8 mouse cellular contexts compared by ENCODE assay signal in genomic region chr3:27430621-27431263, GRCm38 (mm10). TPM values are rescaled to one million over a fixed set of nuclear protein-coding genes. Genes with fewer than 3 reads are reported as not detected.
A peak's percentile ranks its signal among the peaks of the same experiment; 100 is the strongest.
DNase-seq lines count a peak whose midpoint lies in the region; ATAC-seq and TF ChIP-seq lines count a peak whose summit lies in the region.

No protein-coding gene starts in this region.

- TF ChIP-seq CTCF in heart, postnatal 0 days (IDR thresholded peaks at IDR 0.05; ENCODE audit: low read depth), result no peak

- no peak overlapping the region for H3K27ac ChIP-seq in heart, embryonic 11.5 days (ENCODE audit: low read depth, low read length)
- 0 out of 2 replicates have a peak overlapping the region, but pooled peaks have one; percentile 11 for H3K27ac ChIP-seq in heart, postnatal 0 days (ENCODE audit: low read depth)

- no peak for TF ChIP-seq EP300 in heart, postnatal 0 days (IDR thresholded peaks at IDR 0.05; ENCODE audit: low read depth)

- H3K4me2 ChIP-seq in heart, embryonic 11.5 days, result no peak overlapping the region
- no peak overlapping the region for H3K4me2 ChIP-seq in heart, postnatal 0 days (ENCODE audit: low read depth, low read length)

- WGBS in heart, embryonic 11.5 days (ENCODE audit: insufficient replicate concordance), result 81% methylated on average over 13 of the region's 13 CpGs
- 77% methylated on average over 13 of the region's 13 CpGs for WGBS in heart, postnatal 0 days

- peaks cover 2% of the 10 kb centered on the region; the same call in 1 of the 2 replicates for H3K4me1 ChIP-seq in heart, embryonic 11.5 days (ENCODE audit: control insufficient read depth, insufficient read depth, low read length)
- H3K4me1 ChIP-seq in heart, postnatal 0 days (ENCODE audit: control insufficient read depth, insufficient read depth), result peaks cover 4% of the 10 kb centered on the region; the same call in 1 of the 2 replicates

- no peaks in the 10 kb centered on the region for H3K27me3 ChIP-seq in heart, embryonic 11.5 days (ENCODE audit: control insufficient read depth, insufficient read depth, low read length)
- H3K27me3 ChIP-seq in heart, postnatal 0 days (ENCODE audit: control insufficient read depth, insufficient read depth, low read length), result no peaks in the 10 kb centered on the region

- H3K4me3 ChIP-seq in heart, embryonic 11.5 days (ENCODE audit: low read depth, low read length), result no peak overlapping the region
- no peak overlapping the region for H3K4me3 ChIP-seq in heart, postnatal 0 days (ENCODE audit: low read depth, low read length)

- H3K9me3 ChIP-seq in heart, embryonic 11.5 days (replicated peaks; ENCODE audit: control insufficient read depth, low read length), result no peaks in the 10 kb centered on the region
- no peaks in the 10 kb centered on the region for H3K9me3 ChIP-seq in heart, postnatal 0 days (replicated peaks; ENCODE audit: control insufficient read depth, low read length)

- ATAC-seq in heart, embryonic 11.5 days (replicated peaks; ENCODE audit: insufficient number of reproducible peaks, low FRiP score, low TSS enrichment), result no peak
- ATAC-seq in heart, postnatal 0 days (ENCODE audit: insufficient read depth, low read depth), result peak; percentile 54

- H3K9ac ChIP-seq in heart, embryonic 11.5 days (ENCODE audit: low read depth, low read length), result no peak overlapping the region
- H3K9ac ChIP-seq in heart, postnatal 0 days (replicated peaks; ENCODE audit: low read depth, low read length), result no peak overlapping the region

- H3K36me3 ChIP-seq in heart, embryonic 11.5 days (ENCODE audit: control insufficient read depth, insufficient read depth, low read length), result peaks cover 7% of the 10 kb centered on the region
- peaks cover 69% of the 10 kb centered on the region for H3K36me3 ChIP-seq in heart, postnatal 0 days (replicated peaks; ENCODE audit: control insufficient read depth, insufficient read depth, low read length)

- peak; percentile 95 for DNase-seq in heart, adult 11 months
- peak; percentile 42 for DNase-seq in right cerebral cortex, postnatal 14 days
- DNase-seq in right cerebral cortex, postnatal 25 days, result no peak
- DNase-seq in heart, postnatal 0 days (ENCODE audit: low spot score), result no peak
- peak; percentile 21 for DNase-seq in lung, postnatal 36 days
- no peak for DNase-seq in embryo, embryonic 10 days (ENCODE audit: low spot score)
- no peak for DNase-seq in spleen, postnatal 10 days (ENCODE audit: low spot score in 2 of 2)

RNA-seq across cellular contexts. Expression of gene Ghsr, which starts 59.6 kb away (rescaled TPM):
- not detected in 2 replicates for polyA plus RNA-seq in heart, embryonic 11.5 days (2014; fragmentation: Nextera tagmentation; extraction: Ambion mirVana)
- not detected in 2 replicates for total RNA-seq in heart, postnatal 0 days (2014; rRNA removed; ENCODE audit: low replicate concordance)
- polyA plus RNA-seq in heart, postnatal 0 days (2015; fragmentation: Nextera tagmentation; extraction: Ambion mirVana), result not detected in 2 replicates

Comparison
In these comparisons a context has a peak if more than half of its experiments do, and no peak if none do; other contexts are left out.
1. DNase-seq: peak in heart, adult 11 months (single experiment), right cerebral cortex, postnatal 14 days (single experiment) and lung, postnatal 36 days (single experiment); none in right cerebral cortex, postnatal 25 days (single experiment), heart, postnatal 0 days (single experiment), embryo, embryonic 10 days (single experiment) and spleen, postnatal 10 days (0 of 2).